23 mouse cellular contexts compared by ENCODE assay signal in the genomic region with DNA sequence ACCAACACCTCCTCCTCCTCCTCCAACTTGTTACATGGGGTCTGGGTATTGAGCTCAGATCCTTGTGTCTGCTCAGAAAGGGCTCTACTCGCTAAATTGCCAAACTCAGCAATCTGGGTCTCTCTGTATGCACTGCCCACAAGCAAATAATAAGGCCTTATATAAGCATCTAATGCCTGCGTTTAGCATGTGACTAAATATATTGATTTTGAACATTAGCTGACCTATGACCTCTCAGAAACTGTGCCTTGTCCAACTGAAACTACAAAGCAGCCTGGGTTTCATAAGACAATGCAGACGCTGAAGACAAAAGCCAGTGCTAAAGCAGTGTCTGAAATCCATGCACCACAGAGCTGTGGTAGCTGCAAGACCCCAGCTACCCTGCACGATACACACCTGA.
"Had no signal": no experiment of that assay in that cellular context is flagged by ENCODE, and none has a peak within 500 bp of the region (broad histone marks: within the 10 kb centered on the region; RNA-seq: fewer than 3 reads in every experiment).

No protein-coding gene starts in this region.

- ATAC-seq: hindbrain, postnatal 0 days; intestine, postnatal 0 days; liver, embryonic 12.5 days had no signal

- H3K36me3 ChIP-seq: heart, embryonic 13.5 days; heart, embryonic 15.5 days; hindbrain, embryonic 13.5 days; hindbrain, embryonic 15.5 days; intestine, embryonic 15.5 days; limb, embryonic 10.5 days; limb, embryonic 12.5 days; liver, embryonic 12.5 days had no signal

- H3K27ac ChIP-seq: hindbrain, embryonic 13.5 days; hindbrain, embryonic 15.5 days; hindbrain, postnatal 0 days; intestine, embryonic 15.5 days; limb, embryonic 10.5 days; limb, embryonic 12.5 days; liver, embryonic 12.5 days; liver, embryonic 14.5 days had no signal

- DNase-seq: gastrocnemius, postnatal 10 days; gastrocnemius, postnatal 25 days; heart, adult 2 months; heart, postnatal 14 days; heart, postnatal 36 days; kidney, adult 18-20 months; kidney, adult 8-10 months; kidney, postnatal 10 days; kidney, postnatal 25 days; kidney, postnatal 4 days had no signal

- H3K9ac ChIP-seq: heart, embryonic 13.5 days; heart, embryonic 15.5 days; hindbrain, embryonic 13.5 days; hindbrain, embryonic 15.5 days; intestine, embryonic 15.5 days; limb, embryonic 12.5 days; liver, embryonic 12.5 days; liver, embryonic 14.5 days had no signal

- H3K27me3 ChIP-seq: heart, embryonic 13.5 days; heart, embryonic 15.5 days; hindbrain, embryonic 13.5 days; hindbrain, embryonic 15.5 days; intestine, embryonic 15.5 days; limb, embryonic 12.5 days had no signal

- H3K4me2 ChIP-seq: heart, embryonic 13.5 days; heart, embryonic 15.5 days; hindbrain, embryonic 13.5 days; hindbrain, embryonic 15.5 days; intestine, embryonic 15.5 days; limb, embryonic 12.5 days; liver, embryonic 12.5 days had no signal

- H3K4me3 ChIP-seq: heart, adult 2 months; heart, embryonic 13.5 days; heart, embryonic 15.5 days; hindbrain, embryonic 13.5 days; hindbrain, embryonic 15.5 days; intestine, embryonic 15.5 days; layer of hippocampus, adult 2 months; left cerebral cortex, adult 2 months; limb, embryonic 10.5 days; limb, embryonic 12.5 days; liver, embryonic 12.5 days had no signal

- H3K9me3 ChIP-seq: heart, embryonic 13.5 days; heart, embryonic 15.5 days; hindbrain, embryonic 13.5 days; hindbrain, embryonic 15.5 days; intestine, embryonic 15.5 days; limb, embryonic 10.5 days; limb, embryonic 12.5 days; liver, embryonic 12.5 days had no signal

- H3K4me1 ChIP-seq: hindbrain, embryonic 13.5 days; hindbrain, embryonic 15.5 days; intestine, embryonic 15.5 days; limb, embryonic 12.5 days; liver, embryonic 12.5 days had no signal
